Mouse (Mus musculus) kidney, adult 11 months (tissue): ENCODE measurements around the gene Kcnj6.
A peak's percentile ranks its signal among the peaks of the same experiment; 100 is the strongest.

Experiments
- DNase-seq: peaks from one replicate; pipeline ENCODE4 v3.0.0; 2022

Kcnj6 gene

DNA sequence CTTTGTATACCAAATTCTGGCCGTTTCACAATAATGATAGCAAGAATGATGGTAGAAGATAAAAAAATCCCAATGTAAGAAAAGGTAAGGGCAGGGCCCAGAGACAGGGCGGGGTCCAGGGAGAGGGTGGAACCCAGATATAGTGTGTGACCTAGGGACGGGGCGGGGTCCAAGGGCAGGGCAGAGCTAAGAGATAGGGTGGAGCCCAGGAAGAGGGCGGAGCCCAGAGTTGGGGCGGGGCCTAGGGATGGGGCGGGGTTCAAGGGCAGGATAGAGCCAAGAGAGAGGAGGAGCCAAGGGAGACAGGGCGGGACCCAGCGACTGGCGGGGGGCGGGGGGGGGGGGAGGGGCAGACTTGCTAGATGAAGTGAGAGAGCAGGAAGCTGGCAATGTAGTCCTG lies 236.8 kb downstream of the Kcnj6 start:
- DNase-seq = no peak

DNA sequence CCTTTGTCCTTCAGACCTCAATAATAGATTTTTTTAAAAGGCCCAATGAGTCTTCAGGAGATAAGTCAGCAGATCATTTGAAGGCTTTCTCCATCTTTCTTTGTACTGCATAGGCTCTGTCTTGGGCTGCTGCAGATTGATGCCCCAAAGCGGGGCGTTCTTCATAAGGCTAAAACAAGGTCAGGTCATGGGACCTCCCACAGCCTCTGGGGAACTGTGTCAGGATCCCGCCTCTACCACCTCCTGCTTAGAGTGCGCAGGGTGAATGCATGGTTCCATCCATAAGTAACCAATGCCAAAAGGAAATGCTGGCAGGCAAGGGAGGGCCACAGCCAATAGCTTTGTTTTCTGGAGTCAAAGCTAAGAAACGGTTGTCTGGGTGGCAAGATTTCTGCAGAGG lies 237.7 kb downstream of the Kcnj6 start:
- no peak for DNase-seq

DNA sequence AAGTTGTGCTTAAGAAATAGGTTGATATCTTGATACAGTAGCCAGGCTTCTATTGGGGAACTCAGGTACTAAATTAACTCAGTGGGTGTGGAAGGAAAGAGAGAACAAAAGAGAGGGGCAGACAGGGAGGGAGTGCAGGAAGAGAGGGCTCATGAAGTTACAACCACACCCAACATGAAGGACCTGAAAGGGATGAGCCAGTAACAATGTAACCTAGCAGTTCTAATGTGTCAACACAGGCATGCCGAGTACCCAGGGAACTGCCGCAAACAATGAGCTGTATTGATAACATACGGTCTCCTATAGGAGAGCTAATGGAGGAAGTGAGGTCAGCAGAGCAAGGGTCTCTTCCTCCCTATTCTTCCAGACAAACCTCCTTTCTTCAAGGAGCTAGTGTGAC lies 238.9 kb downstream of the Kcnj6 start:
- DNase-seq = no peak

DNA sequence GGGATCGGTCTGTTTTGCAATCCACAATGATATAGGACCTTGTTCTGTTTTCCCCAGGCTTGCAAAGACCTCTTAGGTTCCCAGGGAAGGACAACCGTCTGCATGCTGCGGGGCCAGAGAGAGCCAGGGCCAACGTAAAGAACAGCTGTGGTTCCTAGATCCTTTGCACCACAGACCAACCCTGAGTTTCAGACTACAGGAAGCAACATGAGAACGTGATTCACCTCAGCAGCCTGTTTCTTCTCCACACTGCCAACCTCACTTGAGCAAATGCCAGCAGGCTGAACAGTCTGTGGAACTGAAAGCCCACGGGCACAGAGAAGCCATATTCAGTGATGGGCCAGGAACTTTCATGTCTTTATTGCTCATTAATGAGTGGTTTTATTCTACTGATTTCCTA lies 241.1 kb downstream of the Kcnj6 start:
- DNase-seq = no peak

DNA sequence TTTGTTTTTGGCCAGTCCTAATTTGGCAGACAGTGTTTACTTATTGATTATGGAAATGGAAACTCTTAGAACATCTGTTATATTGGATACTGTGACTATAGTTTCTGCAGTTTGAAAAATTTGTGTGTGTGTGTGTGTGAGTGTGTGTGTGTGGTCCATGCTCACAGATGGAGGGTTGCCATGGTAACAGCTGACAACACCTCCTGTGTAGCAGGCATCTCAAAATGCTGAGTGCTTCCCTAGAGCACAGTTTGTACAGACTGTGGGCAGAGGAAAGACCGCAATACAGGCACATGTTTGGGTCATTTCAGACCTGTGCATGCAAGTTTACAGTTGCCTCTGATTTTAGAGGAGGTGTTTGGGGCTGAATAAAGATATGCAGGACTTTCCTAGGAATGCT lies 244.0 kb downstream of the Kcnj6 start:
- DNase-seq = no peak

DNA sequence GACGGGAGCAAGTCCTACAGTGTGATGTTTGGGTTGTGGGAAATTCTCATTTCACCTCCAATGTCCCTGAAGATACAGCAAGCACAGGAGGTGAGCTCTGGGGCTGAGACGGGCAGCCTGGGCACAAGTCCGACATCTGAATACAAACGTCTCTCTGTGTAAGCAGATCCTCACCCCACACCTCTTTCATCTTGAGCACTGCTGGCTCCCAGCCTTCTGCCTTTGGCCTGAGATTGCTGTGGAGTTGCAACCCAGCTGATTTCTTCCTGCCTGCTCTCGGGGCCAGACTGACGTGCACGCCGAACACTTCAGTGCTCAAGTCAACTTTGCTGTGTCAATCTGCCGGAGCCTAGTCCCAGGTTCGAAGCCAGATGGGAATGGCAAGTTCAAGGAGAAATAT lies 244.7 kb downstream of the Kcnj6 start:
- DNase-seq = no peak

DNA sequence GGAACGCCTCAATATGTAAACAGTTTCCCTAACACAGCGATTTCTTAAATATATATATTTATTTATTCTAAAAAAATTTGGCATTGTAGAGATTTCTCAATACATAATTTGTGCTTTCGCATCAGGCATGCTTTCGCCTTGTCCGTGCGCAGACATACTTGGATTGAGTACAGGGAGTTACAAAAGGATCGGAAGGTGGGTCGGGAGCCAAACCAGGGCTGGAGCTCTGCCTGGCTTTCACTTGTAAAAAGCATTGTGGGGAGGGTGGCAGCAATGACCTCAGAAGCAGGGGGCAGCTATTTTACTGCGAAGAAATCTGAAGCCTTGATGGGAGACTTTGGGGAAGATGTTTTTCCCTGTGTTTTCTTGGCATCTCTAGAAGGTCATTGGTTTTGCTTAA lies 252.5 kb downstream of the Kcnj6 start:
- DNase-seq = no peak

DNA sequence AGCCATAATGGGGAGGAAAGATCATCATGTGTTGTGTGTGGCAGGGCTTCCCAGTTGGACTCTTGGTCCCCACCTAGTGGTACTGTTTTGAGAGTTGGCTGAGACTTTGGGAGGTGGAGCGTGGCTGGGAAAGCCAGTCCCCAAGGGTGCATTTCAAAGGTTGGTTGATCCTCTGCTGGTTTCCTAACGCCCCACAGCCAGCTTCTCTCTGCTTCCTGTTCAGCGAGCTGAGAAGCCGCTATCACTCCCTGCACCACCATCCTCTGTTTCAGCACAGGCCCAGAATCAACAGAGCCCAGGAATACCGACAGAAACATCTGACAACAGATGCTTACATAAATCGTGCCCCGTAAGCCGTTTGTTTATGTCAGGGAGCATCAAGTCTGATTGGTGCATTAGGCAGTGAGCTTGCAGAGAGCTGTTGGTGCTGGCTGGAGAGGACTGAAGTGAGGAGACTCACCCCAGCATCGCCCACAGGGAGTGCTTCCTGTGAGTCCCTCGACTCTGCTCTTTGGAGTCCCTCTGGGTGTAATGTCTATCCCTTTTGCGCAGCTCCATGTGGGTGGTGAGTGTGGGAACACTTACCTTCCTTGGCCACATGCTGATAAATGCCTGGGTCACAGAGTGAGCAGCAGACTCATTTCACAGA lies 253.5 kb downstream of the Kcnj6 start:
- peak; percentile 31 for DNase-seq

DNA sequence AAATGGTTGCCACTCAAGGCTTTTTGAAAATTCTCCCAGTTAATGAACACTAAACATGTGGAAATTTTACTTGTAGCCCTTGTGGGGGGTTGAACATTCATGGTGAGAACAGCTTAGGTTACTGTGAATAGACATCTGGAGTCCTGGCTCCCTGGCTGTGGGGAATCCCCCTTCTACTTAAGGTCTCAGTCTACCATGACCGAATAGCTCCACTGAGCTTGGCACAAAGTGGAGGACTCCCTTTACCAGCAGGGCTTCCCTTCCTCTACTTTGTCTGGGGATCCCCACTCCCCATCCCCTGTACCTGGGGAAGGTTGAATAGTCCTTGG lies 260.2 kb downstream of the Kcnj6 start:
- no peak for DNase-seq

DNA sequence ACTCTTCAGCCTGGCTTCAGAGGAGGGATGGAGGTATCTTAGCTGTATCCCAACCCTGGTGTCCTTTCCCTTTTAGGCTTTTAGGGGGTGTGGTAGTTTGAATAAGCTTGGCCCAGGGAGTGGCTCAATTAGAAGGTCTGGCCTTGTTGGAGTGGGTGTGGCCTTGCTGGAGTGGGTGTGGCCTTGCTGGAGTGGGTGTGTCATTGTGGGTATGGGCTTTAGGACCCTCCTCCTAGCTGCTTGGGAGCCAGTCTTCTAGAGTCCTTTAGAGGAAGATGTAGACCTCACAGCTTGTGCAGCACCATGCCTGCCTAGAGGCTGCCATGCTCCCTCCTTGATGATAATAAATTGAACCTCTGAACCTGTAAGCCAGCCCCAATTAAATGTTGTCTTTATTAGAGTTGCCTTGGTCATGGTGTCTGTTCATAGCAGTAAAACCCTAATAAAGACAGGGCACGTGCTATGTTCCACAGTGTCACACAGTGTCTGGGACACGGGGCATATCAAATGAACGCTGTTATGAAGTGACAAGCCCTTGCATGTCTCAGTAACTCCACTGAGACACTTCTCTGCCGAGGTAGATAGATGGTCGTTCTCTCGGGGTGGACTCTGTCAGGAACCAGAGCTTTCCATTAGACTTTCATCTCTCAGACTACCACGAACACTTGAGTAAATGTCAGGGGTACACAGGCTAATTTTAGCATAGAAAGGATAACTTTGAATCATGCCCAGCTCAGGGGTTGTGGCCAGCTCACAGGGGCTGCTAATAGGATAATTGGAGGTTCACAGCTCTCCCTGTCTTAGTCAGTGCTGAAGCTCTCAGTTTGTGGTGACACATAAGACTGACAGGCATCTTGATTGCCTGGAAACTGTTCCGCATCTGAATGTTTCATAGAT lies 260.8 kb downstream of the Kcnj6 start:
- DNase-seq = no peak

DNA sequence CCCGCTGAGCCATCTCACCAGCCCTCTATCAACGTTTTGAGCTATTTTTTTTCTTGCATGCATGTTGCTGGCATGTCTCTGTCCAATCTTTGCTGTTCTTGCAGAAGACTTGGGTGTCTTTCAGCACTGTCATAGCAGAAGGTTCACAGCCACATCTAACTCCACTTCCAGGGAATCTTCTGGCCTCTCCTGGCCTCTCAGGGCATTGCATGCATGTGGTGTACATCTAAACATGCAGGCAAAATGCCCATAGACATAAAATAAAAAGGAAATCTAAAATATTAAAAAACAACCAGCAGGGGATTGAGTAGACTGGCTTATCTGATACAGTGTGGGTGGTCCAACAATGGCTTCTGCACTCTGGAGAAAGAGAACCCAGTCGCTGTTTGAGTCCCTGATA lies 262.0 kb downstream of the Kcnj6 start:
- DNase-seq = no peak

DNA sequence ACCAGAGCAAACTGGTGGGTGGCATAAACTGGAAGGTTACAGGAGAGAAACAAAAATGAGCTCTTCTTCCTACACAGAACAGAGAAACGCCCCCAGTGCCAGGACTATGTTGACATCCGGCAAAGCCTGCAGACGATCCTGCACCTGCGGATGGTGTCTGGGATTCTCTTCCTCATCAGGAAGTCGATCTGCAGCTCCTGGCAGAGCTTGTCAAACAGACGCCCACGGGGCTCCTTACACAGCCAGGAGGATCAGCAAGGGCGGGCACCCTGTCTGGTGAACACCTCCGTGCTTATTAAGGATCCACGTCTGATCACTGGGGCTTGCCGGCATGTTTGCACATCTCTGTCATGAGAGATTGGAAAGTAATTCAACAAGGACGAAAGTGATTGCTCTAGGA lies 266.5 kb downstream of the Kcnj6 start:
- no peak for DNase-seq

DNA sequence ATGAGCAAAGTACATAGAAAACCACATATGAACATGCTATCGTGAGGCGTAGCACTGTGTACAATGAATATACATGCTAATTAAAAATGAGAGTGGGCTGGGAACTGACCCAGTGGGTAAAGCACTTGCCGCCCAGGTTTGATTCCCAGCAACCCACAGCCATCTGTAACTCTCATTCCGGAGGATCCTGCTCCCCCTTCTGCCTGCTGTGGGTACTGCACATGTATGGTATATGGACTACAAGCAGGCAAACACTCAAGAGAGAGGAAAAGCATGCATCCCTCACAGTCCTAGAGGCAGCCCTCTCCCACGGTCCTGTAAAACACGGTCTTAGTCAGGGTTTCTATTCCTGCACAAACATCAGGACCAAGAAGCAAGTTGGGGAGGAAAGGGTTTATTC lies 268.3 kb downstream of the Kcnj6 start:
- no peak for DNase-seq

DNA sequence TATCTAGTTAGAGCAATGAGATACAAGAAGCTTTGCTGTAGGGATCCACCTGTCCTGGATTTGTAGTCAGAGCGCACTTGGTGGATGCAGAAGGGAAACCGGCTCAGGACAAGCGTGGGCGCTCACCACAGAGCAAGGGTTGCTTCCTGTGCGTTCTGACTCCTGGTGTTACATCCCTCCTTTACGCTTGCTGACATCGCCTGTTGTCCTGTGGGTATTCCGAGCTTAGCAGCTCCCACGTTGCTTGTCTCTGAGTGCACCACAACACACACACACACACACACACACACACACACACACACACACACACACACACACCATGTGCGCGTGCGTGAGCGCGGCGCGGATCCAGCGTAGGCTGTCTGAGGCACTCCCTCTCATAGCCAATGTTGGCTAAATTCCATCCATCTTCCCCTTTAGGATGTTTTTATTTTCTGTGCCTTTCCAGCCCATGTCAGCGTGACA lies 272.7 kb downstream of the Kcnj6 start:
- no peak for DNase-seq

DNA sequence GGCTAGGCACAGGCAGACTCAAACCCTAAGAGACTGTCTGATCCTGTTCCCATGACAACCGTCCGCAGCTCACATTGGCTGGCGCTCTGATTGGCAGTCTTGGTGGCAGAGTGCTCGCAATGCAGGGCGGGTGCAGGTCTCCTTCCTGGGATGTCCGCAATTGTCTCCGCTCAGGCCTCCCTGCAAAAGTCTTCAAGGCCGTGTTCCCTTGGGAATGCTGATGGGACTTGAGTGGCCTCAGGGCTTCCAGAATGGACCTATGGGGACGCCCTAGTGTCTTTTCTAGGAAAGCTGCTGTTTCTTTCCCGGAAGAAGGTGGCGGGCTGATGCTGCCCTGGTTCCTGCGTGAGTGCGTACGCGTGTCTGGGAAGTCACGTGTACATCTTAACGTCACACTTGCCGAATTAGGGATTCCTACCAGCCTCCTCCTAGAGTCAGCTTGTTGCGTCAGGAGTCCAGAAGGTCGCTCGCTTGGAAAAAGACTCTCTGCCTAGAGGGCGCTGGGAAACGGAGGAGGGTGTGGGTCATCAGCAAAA lies 273.4 kb downstream of the Kcnj6 start:
- peak; percentile 82 for DNase-seq

DNA sequence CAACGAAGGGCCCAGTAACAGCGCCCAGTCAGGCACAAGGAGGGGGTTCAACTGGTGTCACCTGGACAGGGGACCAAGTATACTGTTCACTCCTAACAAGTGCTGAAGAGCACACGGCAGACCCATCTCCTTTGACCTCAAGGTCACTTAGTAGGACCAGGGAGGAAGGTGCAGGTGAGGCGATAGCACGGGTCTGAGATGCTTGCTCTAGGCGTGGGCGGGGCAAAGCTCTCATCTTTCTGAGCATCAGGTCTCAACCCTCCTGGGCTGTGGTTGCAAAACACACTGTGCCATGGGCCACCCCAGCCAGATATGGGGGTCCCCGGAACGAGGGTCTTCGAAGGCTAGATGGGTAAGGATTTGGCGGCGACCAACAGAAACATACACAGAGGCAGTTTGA lies 274.6 kb downstream of the Kcnj6 start:
- DNase-seq = no peak

DNA sequence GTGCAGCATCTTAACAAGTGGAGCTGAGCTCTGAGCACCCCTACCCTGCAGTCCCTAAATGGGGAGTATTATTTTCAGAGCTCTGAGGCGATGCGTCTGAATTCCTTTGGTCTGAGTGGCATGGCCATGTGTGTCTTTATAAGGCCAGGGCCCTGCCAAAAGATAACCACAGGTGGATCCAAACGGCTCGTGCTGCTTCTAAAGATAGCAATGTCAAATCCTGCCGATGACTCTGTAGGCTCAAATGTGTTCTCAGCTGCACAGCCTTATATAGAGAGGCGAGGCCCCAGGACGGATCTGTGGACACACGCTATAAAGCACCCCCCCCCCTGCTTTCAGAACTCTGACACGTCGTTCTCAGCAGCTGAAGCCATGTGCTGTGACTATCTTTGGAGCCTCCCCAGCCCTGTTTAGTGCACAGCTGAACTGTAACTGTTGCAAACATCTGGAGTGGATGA lies 275.9 kb downstream of the Kcnj6 start:
- DNase-seq = no peak

DNA sequence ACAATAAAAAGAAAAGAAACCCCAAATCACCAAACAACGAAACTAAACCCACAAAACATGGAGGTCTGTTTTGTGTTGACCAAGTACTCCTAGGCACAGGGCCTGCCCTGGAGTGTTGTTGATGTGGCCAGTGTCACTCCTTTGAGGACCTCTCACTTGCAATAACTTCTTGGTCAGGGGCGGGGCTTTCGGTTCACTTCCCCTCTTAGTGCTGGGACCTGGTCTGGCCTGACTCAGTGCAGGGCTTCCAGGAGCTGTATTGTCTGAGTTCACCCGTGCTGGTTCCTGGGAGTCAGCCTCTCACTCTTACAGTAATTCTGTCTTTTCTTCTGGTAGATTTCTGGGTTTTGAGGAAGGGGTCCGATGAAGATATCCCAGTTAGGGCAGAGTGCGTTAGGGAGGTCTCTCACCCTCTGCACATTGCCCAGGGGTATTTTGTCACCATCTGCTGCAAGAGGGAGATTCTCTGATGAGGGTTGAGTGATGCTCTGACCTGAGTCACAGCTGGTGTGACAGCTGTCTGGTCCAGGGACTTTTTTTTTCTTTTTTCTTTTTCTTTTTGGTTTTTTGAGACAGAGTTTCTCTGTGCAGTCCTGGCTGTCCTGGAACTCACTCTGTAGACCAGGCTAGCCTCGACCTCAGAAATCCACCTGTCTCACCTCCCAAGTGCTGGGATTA lies 276.9 kb downstream of the Kcnj6 start:
- DNase-seq = no peak

DNA sequence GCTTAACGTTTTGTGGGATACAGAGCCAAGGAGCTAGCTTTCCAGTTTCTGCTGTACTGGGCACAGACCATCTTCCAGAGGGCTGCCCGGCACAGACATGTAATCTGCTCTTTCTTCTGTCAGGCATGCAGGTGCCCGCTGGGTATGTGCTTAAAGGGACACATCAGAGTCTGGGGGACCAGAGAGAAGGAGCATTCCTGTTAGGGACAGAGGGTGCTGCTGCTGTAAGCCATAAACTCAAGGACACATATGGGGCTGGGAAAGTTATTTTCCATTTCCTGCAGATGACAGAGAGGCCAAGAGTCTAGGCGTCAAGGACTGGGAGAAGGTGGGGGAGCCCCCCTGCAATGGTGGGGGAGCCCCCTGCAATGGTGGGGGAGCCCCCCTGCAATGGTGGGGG lies 278.0 kb downstream of the Kcnj6 start:
- no peak for DNase-seq

DNA sequence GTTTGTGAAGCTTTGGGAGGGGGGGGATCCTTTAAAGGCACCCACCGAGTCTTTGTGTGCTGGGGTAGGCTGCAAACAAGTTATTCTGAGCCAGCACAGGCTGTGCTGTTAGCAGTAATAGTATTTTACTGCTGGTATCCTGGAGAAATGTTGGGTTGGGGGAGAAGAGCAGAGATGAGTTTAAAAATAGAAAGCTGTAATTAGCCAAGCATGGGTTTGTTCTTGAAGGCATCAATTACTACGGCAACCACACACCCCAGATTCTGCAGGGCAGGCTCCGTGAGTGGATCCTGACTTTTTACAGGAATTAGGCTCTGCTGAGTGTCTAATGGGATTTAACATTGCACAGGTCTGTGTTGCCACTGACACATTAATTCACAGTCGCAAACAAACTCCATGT lies 278.6 kb downstream of the Kcnj6 start:
- DNase-seq = no peak

DNA sequence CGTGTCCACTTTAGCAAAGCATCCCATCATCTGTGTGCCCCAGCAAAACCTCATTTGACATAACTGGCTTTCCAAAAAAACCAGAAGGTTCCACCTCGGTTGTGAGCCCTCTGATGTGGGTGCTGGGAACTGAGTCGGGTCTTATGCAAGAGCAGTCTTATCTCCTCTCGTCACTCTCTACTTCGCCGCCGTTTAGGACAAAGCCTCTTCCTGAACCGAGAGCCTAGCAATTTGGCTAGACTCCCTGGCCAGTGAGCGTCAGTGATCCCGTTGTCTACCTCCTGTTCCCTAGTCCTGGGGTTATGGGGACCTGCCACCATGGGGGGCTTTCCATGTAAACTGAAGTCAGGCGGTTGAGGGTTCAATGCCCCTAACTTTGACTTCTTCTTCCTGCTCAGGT lies 280.4 kb downstream of the Kcnj6 start:
- no peak for DNase-seq

DNA sequence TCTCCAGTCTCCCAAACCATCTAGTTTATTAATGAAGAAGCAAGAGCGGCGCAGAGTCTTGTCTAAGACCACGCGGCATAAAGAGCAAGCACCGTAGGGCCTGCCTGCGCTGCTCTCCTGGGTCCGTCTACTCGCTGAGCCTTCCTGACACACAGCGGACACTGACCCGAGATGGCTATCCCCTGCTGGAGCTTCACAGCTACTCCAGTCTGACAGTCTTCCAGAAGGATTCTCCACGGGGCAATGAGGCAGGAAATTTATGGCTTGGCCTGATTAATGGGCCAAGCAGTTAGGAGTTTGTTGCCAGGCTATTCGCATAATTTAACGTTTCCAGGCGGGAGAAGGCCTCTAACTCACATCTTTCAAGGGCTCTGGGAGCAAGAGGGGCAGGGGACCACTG lies 283.0 kb downstream of the Kcnj6 start:
- DNase-seq = no peak

DNA sequence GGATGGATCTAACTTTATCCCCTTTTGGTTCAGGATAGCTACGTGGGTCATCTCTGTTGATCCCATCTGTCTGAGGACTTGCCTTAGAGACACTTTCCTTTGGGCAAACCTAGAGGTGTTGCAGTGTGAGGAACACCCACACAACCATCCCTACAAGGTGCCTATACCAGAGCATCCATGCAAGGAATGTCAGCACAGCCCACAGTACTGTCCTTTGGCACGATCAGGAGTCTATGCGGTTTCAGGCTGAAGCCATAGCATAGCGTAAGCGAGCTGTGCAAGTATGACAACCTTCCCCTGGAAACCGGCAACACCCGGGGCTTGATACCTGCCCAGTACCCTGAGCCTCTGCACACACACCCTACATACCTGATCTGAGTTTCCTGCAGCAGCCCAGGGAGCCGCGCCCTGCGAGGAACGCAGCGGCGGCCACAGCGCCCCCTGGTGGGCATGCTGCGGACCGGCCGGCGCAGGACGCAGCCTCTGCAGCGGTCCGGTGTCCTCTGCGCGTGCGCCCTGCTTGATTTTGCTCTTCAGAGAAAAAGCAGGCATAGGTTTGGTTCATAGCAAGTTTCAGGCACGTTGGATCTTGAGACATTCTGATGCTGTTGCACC lies 283.9 kb downstream of the Kcnj6 start:
- peak; percentile 72 for DNase-seq
